Comparison of ENCODE assay signal across 9 mouse cellular contexts in the genomic region with DNA sequence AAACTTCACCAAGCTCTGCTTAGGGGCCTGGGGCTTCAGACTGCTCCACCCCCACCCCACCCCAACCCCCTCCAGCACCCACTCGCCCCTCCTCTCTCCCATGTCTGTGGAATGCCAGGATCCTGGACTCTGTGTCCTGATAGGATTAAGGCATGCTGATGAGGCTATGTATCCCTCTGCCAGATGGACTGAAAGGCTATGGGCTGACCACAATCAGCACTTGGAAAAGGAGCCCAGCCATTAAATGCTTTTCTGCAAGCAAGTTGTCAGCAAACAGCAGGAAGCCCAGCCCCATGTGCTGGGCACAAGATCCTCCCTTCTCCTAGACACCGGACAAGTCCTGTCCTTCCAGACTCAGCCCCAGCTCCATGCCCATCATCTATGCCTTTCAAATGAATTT.
DNase-seq lines count a peak whose midpoint lies in the region; ATAC-seq lines count a peak whose summit lies in the region.
"Had no signal": no experiment of that assay in that cellular context is flagged by ENCODE, and none has a peak within 500 bp of the region (broad histone marks: within the 10 kb centered on the region; RNA-seq: fewer than 3 reads in every experiment).

No protein-coding gene starts in this region.

- H3K4me2 ChIP-seq in heart, embryonic 11.5 days, result no peak overlapping the region
- H3K4me2 ChIP-seq in midbrain, embryonic 12.5 days (replicated peaks), result no peak overlapping the region

- H3K4me1 ChIP-seq in heart, embryonic 11.5 days (ENCODE audit: control insufficient read depth, insufficient read depth, low read length), result peaks cover 12% of the 10 kb centered on the region
- peaks cover 18% of the 10 kb centered on the region for H3K4me1 ChIP-seq in brown adipose tissue, adult 24 weeks (ENCODE audit: control insufficient read depth, insufficient read depth, insufficient read length, low read length)
- H3K4me1 ChIP-seq in midbrain, embryonic 12.5 days, result peaks cover 23% of the 10 kb centered on the region

- intact Hi-C loops in heart, postnatal 36 days (cut with DNase I), result no loop called here

- no peaks in the 10 kb centered on the region for H3K27me3 ChIP-seq in heart, embryonic 11.5 days (ENCODE audit: control insufficient read depth, insufficient read depth, low read length)
- no peaks in the 10 kb centered on the region for H3K27me3 ChIP-seq in midbrain, embryonic 12.5 days

- DNase-seq in heart, adult 18-20 months, result peak; percentile 31 to 51
- DNase-seq in heart, postnatal 36 days, result peak; percentile 17 to 27
- DNase-seq in cerebellum, adult 11 months, result no peak
- no peak for DNase-seq in frontal cortex, adult 2 months (ENCODE audit: extremely low spot score in 1 of 2, low spot score in 1 of 2)

- H3K27ac ChIP-seq in heart, embryonic 11.5 days (ENCODE audit: low read depth, low read length), result no peak overlapping the region
- H3K27ac ChIP-seq in brown adipose tissue, adult 24 weeks (replicated peaks; ENCODE audit: low read depth, low read length), result 0 out of 2 replicates have a peak overlapping the region, but pooled peaks have one; percentile 11
- H3K27ac ChIP-seq in midbrain, embryonic 12.5 days (replicated peaks), result no peak overlapping the region

- no peak for ATAC-seq in heart, embryonic 11.5 days (replicated peaks; ENCODE audit: insufficient number of reproducible peaks, low FRiP score, low TSS enrichment)
- peak; percentile 47; the same call in 1 of the 2 replicates for ATAC-seq in midbrain, embryonic 12.5 days (ENCODE audit: low FRiP score, low read depth)
- no peak for ATAC-seq in monocyte, adult 5-6 weeks (replicated peaks; ENCODE audit: insufficient number of reproducible peaks, low FRiP score, low TSS enrichment, poor library complexity, severe bottlenecking)

- 52% methylated on average over 2 of the region's 2 CpGs for WGBS in heart, embryonic 11.5 days (ENCODE audit: insufficient replicate concordance)
- WGBS in midbrain, embryonic 12.5 days, result 11% methylated on average over 2 of the region's 2 CpGs

- H3K9ac ChIP-seq in heart, embryonic 11.5 days (ENCODE audit: low read depth, low read length), result no peak overlapping the region
- H3K9ac ChIP-seq in midbrain, embryonic 12.5 days (replicated peaks), result no peak overlapping the region

- H3K36me3 ChIP-seq in heart, embryonic 11.5 days (ENCODE audit: control insufficient read depth, insufficient read depth, low read length), result no peaks in the 10 kb centered on the region
- no peaks in the 10 kb centered on the region for H3K36me3 ChIP-seq in midbrain, embryonic 12.5 days

- no peaks in the 10 kb centered on the region for H3K9me3 ChIP-seq in heart, embryonic 11.5 days (replicated peaks; ENCODE audit: control insufficient read depth, low read length)
- H3K9me3 ChIP-seq in midbrain, embryonic 12.5 days, result no peaks in the 10 kb centered on the region

- no peak overlapping the region for H3K4me3 ChIP-seq in heart, embryonic 11.5 days (ENCODE audit: low read depth, low read length)
- H3K4me3 ChIP-seq in brown adipose tissue, adult 24 weeks (ENCODE audit: insufficient read depth, low read depth, low read length), result no peak overlapping the region
- H3K4me3 ChIP-seq in midbrain, embryonic 12.5 days, result no peak overlapping the region
- H3K4me3 ChIP-seq: myocyte had no signal

Comparison
In these comparisons a context has a peak if more than half of its experiments do, and no peak if none do; other contexts are left out.
1. DNase-seq: peak in heart, adult 18-20 months (2 of 2) and heart, postnatal 36 days (2 of 2); none in cerebellum, adult 11 months (single experiment) and frontal cortex, adult 2 months (0 of 2).